Mouse (Mus musculus) granulocyte monocyte progenitor cell, adult 5-6 weeks (primary cell): ENCODE data around the gene Aatf. TPM values are rescaled to one million over a fixed set of nuclear protein-coding genes. Genes with fewer than 3 reads are reported as not detected.
"Not testable (repeated sequence)": the region's sequence is repeated elsewhere in the genome, so short reads cannot be mapped to it uniquely, and the experiment has no call there.

ENCODE experiments used
- ATAC-seq: replicated peaks from 2 replicates; pipeline ENCODE4 v1.8.0; 2016; ENCODE audit warnings: mild to moderate bottlenecking, moderate TSS enrichment, inconsistent platforms; ENCODE audit not compliant: poor library complexity, severe bottlenecking
- total RNA-seq, 2 experiments: library from RNA; stranded (forward) in 1 of 2; stranded (reverse) in 1 of 2; fragments of 200-712, 200-1000 nt in 1 of 2; fragments of >200 nt in 1 of 2; fragmentation: Nextera tagmentation in 1 of 2; gene quantifications; 2 replicates each; pipeline ENCODE4 v1.2.3; 2014 to 2017

Gene Aatf
- total RNA-seq, 2 experiments from 2014 or later, result 40.5 to 71.0 TPM

GRCm38 (mm10) chr11:84453901-84454300 is 59.4 kb downstream of the Aatf start:
- no peak for ATAC-seq

DNA sequence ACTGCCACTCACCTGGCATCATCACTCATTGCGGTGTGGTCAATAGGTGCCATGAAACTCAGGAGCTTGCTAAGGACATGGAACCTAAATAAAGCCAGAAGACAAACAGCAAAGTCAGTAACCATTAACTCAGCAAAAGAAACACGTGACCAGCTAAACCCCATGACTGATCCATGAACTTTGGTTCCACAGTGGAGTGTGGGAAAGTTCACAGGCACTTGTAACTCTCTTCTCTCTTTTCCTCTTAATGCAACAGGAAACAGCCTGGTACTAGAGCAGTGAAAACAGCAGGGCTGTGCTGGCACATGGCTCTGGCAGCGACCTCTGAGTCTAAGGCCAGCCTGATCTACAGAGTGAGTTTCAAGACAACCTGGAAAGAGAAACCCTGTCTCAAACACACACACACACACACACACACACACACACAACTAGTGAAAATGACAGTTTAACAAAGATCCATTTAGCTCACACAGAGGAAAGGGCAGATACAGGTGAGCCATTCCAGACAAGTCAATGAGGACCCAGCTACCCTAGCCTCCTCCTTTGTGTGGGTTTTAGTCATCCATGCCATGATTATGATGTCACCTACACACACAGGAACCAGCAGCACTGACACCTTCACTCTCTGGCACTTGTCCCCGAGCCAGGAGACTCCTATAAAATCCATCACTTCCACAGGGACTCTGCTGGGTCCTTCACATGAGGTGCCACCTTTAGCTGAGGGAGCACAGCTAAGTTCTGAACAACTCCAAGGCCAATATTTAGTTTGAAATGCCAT is 70.6 kb downstream of the Aatf start:
- no peak for ATAC-seq

DNA sequence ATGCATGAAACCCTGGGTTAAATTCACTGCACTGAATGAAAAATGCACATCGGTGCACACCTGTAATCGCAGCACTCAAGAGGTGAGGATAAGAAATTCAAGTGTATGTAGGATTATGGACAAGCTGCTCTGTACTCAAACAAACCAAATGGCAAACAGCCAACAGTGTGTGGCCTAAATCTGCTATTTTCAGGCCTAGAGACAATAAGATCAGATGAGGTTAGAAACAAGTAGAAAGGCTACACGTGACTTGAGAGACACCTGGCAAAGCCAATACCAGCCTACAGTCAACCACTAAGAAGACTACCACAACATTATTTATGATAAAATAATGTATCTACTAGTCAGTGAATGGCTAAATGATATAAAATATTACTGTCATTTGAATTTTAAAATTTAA is 72.9 kb downstream of the Aatf start:
- ATAC-seq, result no peak

- no peak for ATAC-seq
These were observed 78.4 kb downstream of the Aatf start for GRCm38 (mm10) chr11:84434879-84435278.

DNA sequence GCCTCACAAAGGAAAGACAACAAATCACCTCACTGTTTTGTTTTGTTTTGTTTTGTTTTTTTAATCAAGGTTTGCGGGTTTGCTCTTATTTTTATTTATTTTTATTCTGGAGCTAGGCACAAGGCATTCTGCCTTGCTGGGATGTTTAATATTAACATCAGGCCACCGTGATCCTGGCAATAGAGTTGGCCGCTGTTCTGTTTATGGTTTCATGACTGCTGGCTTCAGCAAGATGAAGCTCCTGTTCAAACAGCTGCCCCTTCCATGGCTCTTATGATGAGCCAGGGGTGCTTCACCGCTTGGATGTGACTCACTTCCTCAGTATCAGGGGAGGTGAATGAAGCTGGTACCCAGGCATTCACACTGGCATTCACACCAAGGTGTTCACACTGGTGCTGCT is 83.0 kb downstream of the Aatf start:
- no peak for ATAC-seq

DNA sequence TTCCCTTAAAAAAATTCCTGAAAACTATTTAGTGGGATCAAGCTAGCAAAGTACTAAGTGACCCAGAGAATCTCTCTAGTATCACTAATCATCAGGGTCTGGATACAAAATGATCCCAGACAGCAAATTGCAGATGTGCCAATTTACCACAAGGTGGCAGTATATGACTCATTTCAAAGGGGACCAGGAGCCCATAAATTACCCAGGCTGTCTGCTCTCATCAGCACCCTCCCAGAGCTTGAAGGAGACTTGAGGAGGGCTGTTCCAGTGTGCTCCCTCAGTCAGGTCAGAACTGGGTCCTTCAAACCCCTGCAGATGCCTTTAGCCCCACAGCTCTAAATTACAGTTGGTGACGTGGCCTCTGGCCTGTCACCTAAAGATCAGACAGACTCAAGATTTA is 83.7 kb downstream of the Aatf start:
- peak; percentile 37 for ATAC-seq

DNA sequence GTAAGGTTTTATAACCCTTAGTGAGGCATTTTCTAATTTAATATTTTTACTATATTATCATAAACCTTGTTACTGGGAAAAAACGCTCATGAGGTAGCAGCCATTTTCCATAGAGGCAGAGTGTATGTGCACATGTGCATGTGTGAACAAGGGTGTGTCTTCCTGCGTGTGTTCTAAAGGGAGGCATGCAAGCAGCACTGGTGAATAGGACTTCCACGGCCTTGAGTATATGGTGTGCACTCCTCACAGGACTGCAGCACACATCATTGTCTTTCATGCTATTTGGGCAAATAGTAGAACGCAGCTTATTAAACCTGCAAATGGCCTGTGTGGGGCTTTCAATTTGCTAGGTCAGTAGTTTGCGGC is 86.7 kb downstream of the Aatf start:
- no peak for ATAC-seq

GRCm38 (mm10) chr11:84425736-84426632 is 87.3 kb downstream of the Aatf start:
- ATAC-seq, result no peak

- no peak for ATAC-seq
These were observed 92.5 kb downstream of the Aatf start for GRCm38 (mm10) chr11:84420779-84421178.

- no peak for ATAC-seq
These were observed 100.2 kb downstream of the Aatf start for GRCm38 (mm10) chr11:84413111-84413510.

GRCm38 (mm10) chr11:84412201-84412934 is 101.0 kb downstream of the Aatf start:
- ATAC-seq, result no peak

- no peak for ATAC-seq
These were observed 101.7 kb downstream of the Aatf start for GRCm38 (mm10) chr11:84411642-84412018.

DNA sequence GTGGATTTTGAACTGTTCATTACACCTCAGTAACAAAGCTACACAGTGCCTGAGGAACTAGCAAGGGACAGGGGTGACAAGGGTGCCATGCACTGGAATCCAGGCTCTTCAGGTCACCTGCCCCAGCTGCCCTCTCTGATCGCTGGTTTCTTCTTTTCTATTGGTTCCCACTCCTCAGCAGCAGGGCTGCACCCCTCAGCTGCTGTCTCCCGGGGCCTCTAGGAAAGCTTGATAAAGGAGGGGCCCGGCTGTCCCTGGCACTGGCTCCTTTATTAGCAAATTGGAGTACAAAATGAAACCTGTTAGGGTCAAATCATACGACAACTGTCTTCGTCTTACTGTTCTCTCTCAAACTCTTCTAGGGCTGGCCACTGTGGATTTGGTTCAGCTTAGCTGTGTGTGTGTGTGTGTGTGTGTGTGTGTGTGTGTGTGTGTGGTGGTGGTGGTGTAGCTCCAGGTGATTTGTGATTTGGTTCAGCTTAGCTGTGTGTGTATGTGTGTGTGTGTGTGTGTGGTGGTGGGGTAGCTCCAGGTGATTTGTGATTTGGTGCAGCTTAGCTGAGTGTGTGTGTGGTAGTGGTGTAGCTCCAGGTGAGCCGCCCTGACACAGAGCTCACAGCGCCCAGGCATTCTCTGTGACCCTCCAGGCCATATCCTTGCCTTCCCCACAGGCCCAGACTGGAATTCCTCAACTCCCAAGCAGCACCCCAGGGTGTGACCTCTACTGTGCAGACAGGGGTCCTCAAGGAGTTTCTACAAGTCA is 102.3 kb downstream of the Aatf start:
- ATAC-seq, result no peak

DNA sequence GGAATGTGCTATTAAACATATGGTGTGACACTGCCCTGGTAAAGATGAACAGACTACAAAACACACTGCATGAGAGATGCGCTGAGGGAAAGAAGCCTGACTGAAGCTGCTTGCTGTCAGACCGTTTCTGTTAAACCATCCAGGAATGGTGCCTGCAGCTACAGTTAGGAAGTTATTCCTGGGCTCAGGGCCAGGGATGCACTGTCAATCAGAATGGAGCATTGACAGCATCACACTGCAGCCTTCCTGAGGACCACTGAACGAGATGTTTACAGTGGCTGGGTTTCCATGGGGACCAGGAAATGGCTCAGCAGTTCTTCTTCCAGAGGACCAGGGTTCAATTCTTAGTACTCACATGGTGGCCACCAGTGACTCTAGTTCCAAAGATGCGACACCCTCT is 102.9 kb downstream of the Aatf start:
- ATAC-seq, result no peak

DNA sequence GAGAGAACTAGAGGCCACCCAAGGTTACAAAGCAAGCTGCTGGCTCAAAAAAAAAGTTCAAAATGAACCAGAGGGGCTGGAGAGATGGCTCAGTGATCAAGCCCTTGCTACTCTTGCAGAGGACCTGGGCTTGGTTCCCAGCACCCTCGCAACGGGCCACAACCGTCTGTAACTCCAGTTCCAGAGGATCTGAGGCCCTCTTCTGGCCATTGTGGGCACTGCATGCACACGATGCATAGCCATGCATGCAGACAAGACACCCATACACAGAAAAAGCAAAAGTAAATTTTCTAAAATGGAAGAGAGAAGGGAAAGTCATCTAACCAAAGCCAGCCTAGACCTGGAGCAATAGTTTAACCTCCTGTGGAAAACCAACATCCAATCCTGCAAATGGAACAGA is 106.6 kb downstream of the Aatf start:
- no peak for ATAC-seq

GRCm38 (mm10) chr11:84395010-84395409 is 118.3 kb downstream of the Aatf start:
- ATAC-seq, result no peak

DNA sequence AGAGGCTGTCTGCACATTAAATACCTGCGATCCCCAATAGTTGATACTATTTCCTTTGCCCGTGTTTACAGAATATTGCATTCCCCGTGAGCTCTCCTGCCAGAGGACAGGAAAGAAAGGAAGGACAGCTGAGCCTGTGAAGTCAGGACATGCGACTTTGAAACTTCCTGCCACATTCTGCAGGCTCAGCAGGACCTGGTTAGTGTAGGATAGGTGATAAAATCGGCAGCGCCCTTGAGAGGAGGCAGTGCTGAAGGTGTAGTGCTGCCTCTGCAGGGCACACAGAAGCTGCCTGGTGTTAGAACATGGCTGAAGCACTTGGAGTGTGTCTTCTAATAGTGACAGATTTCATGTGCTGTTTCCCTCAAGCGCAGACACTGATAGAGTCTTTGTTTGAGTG is 119.8 kb downstream of the Aatf start:
- ATAC-seq, result no peak

DNA sequence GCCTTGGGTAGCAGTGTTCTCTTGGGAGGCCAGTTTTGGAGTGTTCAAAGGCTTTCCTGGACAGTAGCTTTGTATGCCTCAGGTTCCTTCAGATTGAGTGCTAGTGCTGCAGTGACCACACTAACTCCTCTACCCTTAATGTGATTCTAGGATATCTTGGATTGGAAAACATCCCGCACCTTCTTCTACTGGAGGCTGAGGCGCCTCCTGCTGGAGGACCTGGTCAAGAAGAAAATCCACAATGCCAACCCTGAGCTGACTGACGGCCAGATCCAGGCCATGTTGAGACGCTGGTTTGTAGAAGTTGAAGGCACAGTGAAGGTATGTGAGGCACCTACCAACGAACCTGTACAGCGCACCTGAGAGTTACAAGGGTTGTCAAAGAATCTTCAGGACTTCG is 121.3 kb downstream of the Aatf start:
- not testable (repeated sequence) for ATAC-seq

DNA sequence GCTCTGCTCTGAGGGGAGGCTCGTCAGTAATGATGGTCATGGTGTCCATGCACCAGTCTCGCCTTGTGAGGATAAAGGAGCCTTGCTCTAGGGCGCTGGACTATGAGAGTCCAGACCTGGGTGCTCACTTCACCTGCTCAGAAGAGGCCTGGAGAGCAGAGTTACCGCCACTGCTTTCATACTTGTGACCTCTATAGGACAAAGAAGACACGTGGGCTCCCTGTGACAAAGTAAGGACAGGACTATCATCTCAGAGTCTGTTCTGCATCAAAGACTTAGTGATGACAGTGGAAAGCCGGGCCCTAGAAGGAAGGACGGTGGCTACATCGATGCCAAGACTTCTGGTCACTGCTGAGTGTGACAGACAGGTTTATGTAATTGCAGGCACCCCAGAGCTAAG is 122.2 kb downstream of the Aatf start:
- no peak for ATAC-seq

DNA sequence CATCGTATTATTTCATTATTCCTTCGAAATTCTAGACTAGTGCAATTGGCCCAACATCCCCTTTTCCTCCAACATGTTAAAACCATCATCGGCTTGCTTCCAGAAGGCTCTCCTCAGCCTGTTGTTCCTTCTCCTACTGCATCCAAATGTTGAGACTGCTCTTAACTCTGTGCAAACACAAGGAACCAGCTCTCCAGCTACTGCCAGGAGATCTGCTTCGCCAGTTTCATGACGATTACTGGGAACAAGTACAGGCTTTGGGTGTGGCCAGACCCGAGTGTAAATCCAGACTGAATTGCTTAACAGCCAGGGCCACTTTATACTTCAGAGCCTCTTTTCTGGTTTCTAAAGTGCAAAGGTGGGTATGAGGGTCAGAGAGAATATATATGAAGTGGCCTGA is 124.0 kb downstream of the Aatf start:
- no peak for ATAC-seq
